Mouse (Mus musculus) small intestine, adult 2 months (tissue): ENCODE results near the gene Map4k5. TPM values are rescaled to one million over a fixed set of nuclear protein-coding genes. Genes with fewer than 3 reads are reported as not detected.
A peak's percentile ranks its signal among the peaks of the same experiment; 100 is the strongest.

Experiments
- H3K27ac ChIP-seq: fragments of 200-500 bp; 2 replicates; pipeline ENCODE4 v1.5.1; 2012; ENCODE audit warnings: low read depth, low read length, control low read depth, inconsistent platforms; ENCODE audit not compliant: insufficient read depth
- H3K27me3 ChIP-seq: fragments of 200-500 bp; 2 replicates; pipeline ENCODE4 v1.6.1; 2012; ENCODE audit warnings: mild to moderate bottlenecking, moderate library complexity, low read length, inconsistent platforms; ENCODE audit not compliant: control insufficient read depth, insufficient read depth
- H3K36me3 ChIP-seq: fragments of 200-500 bp; 2 replicates; pipeline ENCODE4 v1.6.1; 2012; ENCODE audit warnings: mild to moderate bottlenecking, low read length, control low read depth, inconsistent platforms; ENCODE audit not compliant: control insufficient read depth, insufficient read depth
- H3K4me1 ChIP-seq: fragments of 200-500 bp; 2 replicates; pipeline ENCODE4 v1.6.1; 2012; ENCODE audit warnings: low read length, inconsistent platforms, mixed read lengths; ENCODE audit not compliant: control insufficient read depth, insufficient read depth, insufficient read length
- H3K4me3 ChIP-seq: fragments of 200-500 bp; 2 replicates; pipeline ENCODE4 v1.5.1; 2012; ENCODE audit warnings: low read depth, mild to moderate bottlenecking, control low read depth, inconsistent platforms, low read length, moderate library complexity
- CTCF ChIP-seq: fragments of 200-500 bp; IDR thresholded peaks from 2 replicates; pipeline ENCODE4 v1.5.1; 2012; ENCODE audit warnings: low read depth, mild to moderate bottlenecking, control low read depth, inconsistent platforms, low read length, moderate library complexity, mixed read lengths; ENCODE audit not compliant: insufficient replicate concordance, insufficient read length; ENCODE audit errors: extremely low read depth
- POLR2A ChIP-seq: fragments of 200-500 bp; IDR thresholded peaks from 2 replicates; pipeline ENCODE4 v1.6.1; 2012; ENCODE audit warnings: low read depth, mild to moderate bottlenecking, control low read depth, inconsistent platforms, low read length, moderate library complexity
- WGBS: fragments of 180-500 bp; shearing (Covaris S2); methylation state at CpG from one replicate; pipeline ENCODE4 v1.1.7; 2018; 5-methylcytosine and 5-hydroxymethylcytosine counted together
- polyA plus RNA-seq: library from polyadenylated mRNA; depleted of rRNA; stranded (reverse); fragments of >200 nt; gene quantifications from 2 replicates; pipeline ENCODE4 v1.2.3, GENCODE M21; 2012; rRNA removed

Gene Map4k5
- 4.6 and 5.1 TPM in 2 replicates for polyA plus RNA-seq

DNA sequence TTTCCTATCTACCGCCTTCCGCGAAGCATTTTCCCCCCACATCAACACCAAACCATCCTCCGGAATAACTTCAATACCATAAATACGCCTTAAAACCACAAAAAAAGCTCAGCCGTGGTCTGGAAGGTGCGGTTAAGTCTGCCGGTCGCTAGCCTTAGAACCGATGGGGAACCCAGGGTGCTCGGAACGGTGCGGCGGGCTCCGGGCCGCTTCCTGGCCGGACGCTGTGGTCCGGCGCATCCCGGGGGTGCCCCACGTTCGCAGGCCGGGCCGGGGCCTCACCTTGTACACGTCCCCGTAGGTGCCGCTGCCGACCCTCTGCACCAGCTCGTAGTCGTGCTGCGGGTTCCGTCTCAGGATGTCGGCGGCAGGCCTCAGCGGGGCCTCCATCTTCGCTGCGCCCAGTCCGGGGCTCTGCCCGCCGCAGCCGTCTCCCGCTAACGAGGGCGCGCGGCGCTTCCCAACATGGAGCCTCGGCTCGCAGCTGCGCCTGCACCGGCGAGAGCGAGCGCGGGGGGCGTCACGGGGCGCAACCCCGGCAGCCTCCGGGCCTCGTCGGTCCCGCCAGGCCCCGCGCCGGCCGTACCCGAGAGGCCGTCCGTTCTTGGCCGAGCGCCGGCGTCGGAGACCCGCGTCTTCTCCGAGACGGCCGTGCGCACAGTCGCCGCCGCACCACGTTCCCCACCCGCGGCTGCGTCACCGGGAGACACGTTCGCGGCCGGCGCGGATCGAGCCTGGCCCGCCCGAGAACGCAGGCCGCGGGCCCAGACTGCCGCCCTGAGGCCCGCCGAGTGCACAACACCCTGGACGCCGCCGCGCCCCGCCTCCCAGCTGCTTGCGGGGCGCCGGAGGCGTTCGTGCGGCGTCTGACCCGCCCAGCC is at the start of gene Map4k5, which contains the start of gene Atl1:
TSS of gene Map4k5 (minus strand) at position 830 of the 881 bp plus-strand sequence.
TSS of gene Atl1 (plus strand) at position 244 of the 881 bp plus-strand sequence.
- WGBS: under 1% methylated on average over 118 of the region's 118 CpGs
- no peak; the same call in 1 of the 2 replicates for TF ChIP-seq POLR2A
- TF ChIP-seq CTCF: peak; percentile 59
- peak within 1 kb of the TSS; percentile 78 for H3K4me3 ChIP-seq
- H3K27ac ChIP-seq: peak within 1 kb of the TSS; percentile 58
- H3K27me3 ChIP-seq: no peaks in the 10 kb centered on the region
- no peaks in the 10 kb centered on the region for H3K36me3 ChIP-seq
- H3K4me1 ChIP-seq: peaks cover 4% of the 10 kb centered on the region; the same call in 1 of the 2 replicates

DNA sequence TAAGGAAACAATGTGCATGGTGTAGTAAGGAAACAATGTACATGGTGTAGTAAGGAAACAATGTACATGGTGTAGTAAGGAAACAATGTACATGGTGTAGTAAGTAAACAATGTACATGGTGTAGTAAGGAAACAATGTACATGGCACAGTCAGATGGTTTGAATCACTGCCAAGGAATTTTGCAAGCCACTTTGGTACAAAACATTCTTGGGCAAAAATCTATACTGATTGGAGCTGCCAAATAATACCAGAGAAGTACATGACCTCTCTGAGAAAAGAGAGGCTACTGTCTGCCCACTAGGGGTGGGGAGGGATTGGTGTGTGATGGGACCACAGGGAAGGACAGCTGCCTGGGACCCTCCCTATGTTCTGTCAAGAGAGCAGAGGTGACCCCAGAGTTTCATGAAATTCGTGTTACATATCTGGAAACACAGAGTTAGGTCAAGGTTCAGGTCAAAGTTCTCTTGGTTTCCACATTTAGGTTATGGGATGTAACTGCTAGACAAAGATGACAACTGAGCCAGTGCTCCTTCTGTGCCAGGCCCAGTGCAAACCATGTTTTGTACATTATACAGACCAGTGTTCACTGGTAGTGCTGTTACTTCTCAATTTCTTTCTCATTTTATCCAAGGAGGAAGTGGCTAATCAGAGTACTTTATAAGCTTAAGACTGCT is 48.8 kb upstream of the Map4k5 start:
- WGBS: 20% methylated on average over 1 of the region's 1 CpGs
- Histone ChIP-seq H3K27ac (no peak overlapping the region), H3K36me3 (no peaks in the 10 kb centered on the region), H3K4me1 (no peaks in the 10 kb centered on the region), H3K27me3 (no peaks in the 10 kb centered on the region), H3K4me3 (no peak overlapping the region)
- TF ChIP-seq CTCF (no peak), POLR2A (no peak)

DNA sequence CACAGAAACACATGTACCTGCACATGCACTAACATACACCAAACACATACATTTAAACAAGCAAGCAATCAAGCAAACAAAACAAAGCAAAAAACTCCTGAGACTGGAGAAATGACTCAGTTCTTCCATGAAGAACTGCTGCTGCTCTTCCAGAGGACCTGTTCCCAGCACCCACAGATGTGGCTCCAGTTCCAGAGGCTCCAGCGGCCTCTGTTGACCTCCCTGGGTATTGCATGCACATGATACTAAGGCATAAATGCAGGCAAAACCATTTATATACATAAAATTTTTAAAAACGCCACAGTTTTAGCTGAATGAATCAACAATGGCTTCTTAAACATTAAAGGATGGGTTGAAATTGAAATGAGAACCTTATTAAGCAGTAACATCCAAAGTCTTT is 46.3 kb upstream of the Map4k5 start:
- TF ChIP-seq CTCF (no peak), POLR2A (no peak)
- no peaks in the 10 kb centered on the region for H3K27me3 ChIP-seq
- no peak overlapping the region for H3K27ac ChIP-seq
- WGBS: 72% methylated on average over 2 of the region's 2 CpGs
- no peaks in the 10 kb centered on the region for H3K4me1 ChIP-seq
- H3K4me3 ChIP-seq: no peak overlapping the region
- no peaks in the 10 kb centered on the region for H3K36me3 ChIP-seq

DNA sequence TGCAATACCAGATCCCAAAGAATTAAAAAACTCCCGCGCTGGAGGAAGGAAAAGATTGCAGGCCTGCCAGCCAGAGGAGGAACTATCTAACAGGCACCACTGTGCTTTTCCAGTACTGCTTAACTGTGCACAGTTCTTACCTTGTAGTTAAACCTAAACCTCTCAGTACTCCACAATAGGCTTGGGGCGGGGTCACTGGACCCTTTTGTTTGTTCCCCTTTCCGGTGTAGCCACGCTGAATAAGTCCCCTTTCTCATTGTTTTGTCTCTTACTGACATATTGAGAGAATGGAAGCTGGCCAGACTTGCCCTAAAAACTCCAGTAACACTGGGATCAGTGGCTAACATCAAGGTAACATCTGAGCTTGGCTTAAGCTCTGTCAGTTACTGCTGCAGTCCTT is 44.7 kb upstream of the Map4k5 start:
- H3K27ac ChIP-seq: no peak overlapping the region
- TF ChIP-seq POLR2A (no peak), CTCF (no peak)
- no peaks in the 10 kb centered on the region for H3K36me3 ChIP-seq
- 76% methylated on average over 5 of the region's 5 CpGs for WGBS
- H3K27me3 ChIP-seq: no peaks in the 10 kb centered on the region
- H3K4me1 ChIP-seq: no peaks in the 10 kb centered on the region
- no peak overlapping the region for H3K4me3 ChIP-seq

DNA sequence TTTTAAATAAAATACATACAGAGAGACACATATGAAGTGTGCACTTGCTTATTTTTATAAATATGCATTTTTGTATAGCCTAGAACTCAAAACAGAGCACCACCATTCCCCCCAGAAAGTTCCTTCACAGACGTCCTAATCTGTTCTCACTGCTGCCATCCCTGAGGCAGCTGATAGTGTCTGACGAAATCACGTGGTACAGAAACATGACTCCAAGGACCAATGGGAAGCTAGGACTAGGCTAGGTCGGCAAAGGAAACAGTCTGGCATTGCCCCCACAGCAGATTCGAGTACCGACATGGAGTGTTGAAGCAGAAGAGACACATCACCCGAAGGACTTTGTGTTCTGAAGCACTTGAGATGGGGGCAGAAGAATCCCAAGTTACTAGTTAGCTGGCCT is 33.7 kb upstream of the Map4k5 start:
- Histone ChIP-seq H3K27ac (no peak overlapping the region), H3K4me1 (no peaks in the 10 kb centered on the region), H3K27me3 (no peaks in the 10 kb centered on the region), H3K36me3 (no peaks in the 10 kb centered on the region), H3K4me3 (no peak overlapping the region)
- TF ChIP-seq POLR2A: no peak
- TF ChIP-seq CTCF: no peak
- 57% methylated on average over 7 of the region's 7 CpGs for WGBS

DNA sequence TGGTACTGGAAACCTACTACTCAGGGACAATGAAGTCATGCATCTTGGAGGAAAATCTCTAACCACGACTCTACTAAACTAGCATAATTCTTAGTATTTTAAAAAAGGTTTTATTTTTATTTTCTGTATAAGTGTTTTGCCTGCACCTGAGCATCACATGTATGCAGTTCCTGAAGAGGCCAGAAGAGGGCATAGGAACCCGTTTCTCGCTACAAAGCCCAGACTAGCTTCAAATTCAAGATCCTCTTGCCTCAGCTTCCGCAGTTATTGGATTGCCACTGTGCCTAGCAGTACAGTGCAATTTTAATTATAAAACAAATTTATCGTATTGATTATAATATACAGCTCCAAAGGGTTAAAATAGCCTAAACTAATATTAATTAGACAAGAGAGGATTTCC is 31.0 kb upstream of the Map4k5 start:
- no peaks in the 10 kb centered on the region for H3K36me3 ChIP-seq
- no peaks in the 10 kb centered on the region for H3K4me1 ChIP-seq
- no peak for TF ChIP-seq POLR2A
- TF ChIP-seq CTCF: peak; percentile 43; the same call in 1 of the 2 replicates
- 23% methylated on average over 5 of the region's 5 CpGs for WGBS
- H3K27me3 ChIP-seq: no peaks in the 10 kb centered on the region
- H3K27ac ChIP-seq: no peak overlapping the region
- no peak overlapping the region for H3K4me3 ChIP-seq

DNA sequence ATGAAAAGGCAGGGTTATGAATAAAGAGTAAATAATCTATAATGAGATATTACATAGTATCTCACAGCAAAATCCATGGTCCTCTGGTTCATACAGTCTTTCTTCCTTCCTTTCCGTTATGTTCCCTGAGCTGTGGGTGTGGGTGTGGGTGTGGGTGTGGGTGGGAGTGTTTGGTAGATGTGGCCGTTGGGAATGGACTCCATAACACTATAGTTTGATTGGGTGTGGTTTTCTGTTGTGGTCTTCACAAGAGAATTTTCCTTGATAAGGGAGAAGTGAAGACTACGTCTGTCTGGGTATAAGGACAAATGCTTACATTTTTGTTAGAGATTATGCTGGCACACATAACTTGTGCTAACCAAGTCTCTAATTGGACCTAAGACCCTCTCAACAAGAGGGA is 30.6 kb upstream of the Map4k5 start:
- no peak overlapping the region for H3K4me3 ChIP-seq
- 54% methylated on average over 3 of the region's 3 CpGs for WGBS
- H3K27me3 ChIP-seq: no peaks in the 10 kb centered on the region
- H3K36me3 ChIP-seq: no peaks in the 10 kb centered on the region
- no peak for TF ChIP-seq CTCF
- TF ChIP-seq POLR2A: no peak
- H3K27ac ChIP-seq: no peak overlapping the region
- H3K4me1 ChIP-seq: no peaks in the 10 kb centered on the region
